Mouse (Mus musculus) large intestine, adult 2 months (tissue): Measurements from ENCODE around the gene Cdc25b. TPM values are rescaled to one million over a fixed set of nuclear protein-coding genes. Genes with fewer than 3 reads are reported as not detected.

ENCODE experiments used
- DNase-seq: peaks from one replicate; pipeline ENCODE4 v3.0.0-alpha.2; 2012; ENCODE audit warnings: low read depth, low spot score
- WGBS: fragments of 180-500 bp; shearing (Covaris S2); methylation state at CpG from one replicate; pipeline ENCODE4 v1.1.7; 2018; 5-methylcytosine and 5-hydroxymethylcytosine counted together
- polyA plus RNA-seq: library from polyadenylated mRNA; depleted of rRNA; stranded (reverse); fragments of >200 nt; gene quantifications from 2 replicates; pipeline ENCODE4 v1.2.3, GENCODE M21; 2012

The Cdc25b gene
- polyA plus RNA-seq, 1 experiment = 35.6 TPM

DNA sequence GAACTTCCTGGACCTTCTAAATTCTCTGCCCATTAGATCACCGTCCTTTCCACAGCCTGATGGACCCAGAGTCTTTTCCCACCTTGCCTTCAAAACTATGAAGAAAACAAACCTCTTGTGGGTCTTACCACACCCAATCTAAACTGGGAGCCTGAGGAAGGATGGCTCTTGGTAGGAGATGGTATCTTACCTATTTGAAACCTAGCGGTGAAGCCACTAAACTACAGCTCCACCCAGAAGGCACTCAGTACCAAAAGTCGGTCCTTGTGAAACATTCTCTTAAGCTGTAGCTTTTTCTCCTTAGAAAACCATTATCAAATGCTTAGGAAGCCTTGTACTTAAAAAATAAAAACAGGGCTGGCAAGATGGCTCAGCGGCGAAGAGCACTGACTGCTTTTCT, 1.6 kb downstream of the Cdc25b start:
- WGBS = 95% methylated on average over 5 of the region's 5 CpGs
- DNase-seq = no peak

DNA sequence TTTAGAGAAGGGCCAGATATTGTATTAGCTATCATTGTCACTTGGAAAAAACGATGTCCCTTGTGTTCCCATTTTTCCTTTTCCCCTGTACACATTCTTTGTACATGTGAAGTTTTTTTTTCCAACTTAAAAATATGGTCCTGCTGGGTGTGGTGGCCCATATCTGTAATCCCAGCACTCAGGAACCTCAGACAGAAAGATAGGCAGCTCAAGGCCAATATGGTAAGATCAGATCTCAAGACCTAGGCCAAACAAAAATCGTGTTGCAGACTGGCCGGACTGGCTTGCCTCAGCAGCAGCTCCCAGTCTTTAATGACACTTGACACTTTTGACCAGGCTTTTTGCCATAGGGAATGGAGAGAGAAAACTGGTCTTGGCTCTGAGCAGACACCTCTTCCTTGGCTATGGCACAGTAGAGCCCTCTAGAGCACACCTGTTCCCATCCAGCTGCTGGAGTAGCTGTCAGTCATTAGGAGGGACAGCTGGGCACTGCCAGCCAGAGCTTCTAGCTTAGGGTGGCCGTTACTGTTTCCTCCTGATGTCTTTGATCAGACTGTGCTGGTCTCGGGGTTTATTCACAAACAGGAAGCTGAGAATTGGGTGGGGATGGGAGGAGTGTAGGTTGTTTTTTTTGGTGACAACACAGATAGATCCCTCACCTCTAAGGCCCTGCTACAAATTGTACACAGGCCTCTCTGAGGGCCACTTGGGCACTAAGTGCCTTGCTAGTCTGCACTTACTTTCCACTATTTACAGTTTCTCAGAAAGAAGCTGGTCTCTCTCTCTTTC, 3.0 kb downstream of the Cdc25b start:
- 34% methylated on average over 5 of the region's 5 CpGs for WGBS
- DNase-seq = no peak

DNA sequence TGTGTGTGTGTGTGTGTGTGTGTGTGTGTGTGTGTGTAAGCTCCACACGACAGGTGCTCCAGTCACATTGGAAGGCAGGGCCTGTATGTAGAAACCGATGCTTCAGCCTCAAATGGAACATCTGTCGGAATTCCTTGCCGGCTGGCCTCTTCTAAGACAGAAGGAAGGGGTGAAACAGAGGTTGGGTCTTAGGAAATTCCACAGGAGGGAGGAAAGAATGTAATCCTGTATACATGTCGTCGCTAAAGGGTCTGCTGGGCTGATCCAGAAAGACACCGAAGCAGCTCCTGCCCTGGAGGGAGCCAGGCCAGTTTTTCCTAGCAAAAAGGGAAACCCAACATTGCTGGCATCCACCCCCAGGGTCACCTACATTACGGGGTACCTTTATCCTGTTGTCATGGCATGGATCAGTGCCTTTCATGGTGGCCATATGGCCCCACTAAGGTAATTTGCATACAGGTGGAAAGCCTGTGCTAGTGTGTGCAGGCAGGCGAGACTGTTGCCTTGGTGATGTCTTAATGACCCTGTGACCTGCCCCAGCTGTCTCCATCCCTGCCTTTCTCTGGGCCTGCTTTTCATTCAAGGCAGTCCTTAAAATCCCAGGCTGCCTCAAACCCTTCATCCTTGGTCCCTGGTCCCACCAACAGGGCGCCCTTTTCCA, 3.7 kb downstream of the Cdc25b start:
- WGBS = 52% methylated on average over 10 of the region's 10 CpGs

DNA sequence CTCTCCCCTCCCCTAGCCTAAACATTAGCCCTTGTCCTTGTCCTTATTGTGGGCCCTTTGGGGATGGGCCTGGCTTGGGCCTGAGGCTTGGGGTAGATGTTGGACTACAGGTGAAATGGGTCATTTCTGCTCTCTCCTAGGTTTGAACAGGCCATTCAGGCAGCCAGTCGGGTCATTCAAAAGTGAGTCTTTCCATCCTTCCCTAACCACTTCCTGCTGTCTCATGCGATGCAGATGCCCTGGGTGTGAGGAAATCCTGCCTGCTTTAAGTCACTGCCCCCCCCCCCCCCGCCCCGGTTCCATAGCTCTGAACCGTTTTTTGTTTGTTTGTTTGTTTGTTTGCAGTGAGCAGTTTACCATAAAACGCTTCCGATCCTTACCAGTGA, 4.2 kb downstream of the Cdc25b start:
- WGBS = 71% methylated on average over 7 of the region's 7 CpGs
- DNase-seq = no peak

More for the DNA sequence above, 3.7 kb downstream of the Cdc25b start:
- no peak for DNase-seq

DNA sequence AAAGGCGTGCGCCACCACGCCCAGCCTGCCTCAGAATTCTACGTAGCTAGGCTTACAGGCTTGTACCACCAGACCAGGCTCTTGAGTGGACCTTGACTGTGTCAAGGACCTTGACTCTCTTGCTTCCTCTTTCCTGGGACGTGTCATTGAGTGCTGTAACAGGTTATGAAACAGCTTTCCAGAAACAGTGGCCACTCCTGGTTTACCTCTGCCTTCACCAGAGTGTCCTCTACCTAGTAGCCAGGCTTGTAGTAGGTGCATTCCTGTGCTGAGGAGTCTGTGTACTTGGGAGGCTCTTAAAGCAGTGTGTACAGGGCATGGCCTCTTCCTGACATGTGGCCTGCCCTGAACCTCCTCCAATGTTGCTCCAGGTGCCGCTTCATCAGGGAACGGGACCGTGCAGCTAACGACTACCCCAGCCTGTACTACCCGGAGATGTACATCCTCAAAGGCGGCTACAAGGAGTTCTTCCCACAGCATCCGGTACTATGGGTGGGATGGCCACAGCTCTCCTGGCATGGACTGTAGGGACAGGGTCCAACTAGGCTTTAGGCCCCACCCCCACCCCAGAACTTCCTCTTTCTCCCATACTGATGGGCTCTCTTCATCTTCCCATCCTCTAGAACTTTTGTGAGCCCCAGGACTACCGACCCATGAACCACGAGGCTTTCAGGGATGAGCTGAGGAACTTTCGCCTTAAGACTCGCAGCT, 10.0 kb downstream of the Cdc25b start:
- 88% methylated on average over 16 of the region's 16 CpGs for WGBS
- DNase-seq = no peak

DNA sequence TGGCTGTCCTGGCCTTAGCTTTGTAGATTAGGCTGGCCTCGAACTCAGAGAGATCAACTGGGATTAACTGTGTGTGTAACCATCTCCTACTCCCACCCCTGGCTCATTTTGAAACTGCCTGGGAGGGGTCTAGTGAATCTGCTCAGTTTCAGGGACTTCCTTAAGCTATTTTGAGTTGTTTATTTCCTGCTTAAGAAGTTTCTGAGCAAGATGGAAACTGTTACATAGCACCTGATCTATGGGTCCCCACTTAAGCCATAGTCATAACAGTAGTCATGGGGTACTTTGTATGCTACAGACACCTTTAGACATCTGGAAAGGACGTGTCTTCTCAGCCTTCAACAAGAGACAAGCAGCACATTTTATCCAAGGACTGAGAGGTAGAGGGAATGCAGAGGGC, 14.0 kb downstream of the Cdc25b start:
- 92% methylated on average over 2 of the region's 2 CpGs for WGBS
- no peak for DNase-seq

DNA sequence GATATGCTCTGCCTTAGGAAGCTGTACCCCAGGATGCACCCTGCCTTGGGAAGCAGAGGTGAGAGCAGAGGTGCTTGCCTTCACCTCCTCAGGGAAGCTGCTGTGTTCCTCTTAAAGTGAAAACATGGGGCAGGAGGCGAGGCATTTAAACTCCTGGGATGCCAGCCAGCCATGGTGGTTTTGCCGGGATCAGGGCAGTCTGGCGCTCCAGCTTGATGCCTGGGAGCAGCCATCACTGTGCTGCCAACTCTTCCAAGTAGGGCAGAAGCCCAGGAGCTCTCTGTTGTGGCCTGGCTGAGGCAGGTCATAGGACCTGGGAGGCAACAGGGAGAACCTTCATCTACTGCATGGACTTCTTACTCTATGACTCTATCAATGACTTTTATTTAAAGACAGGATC, 14.5 kb downstream of the Cdc25b start:
- DNase-seq = no peak
- 63% methylated on average over 3 of the region's 3 CpGs for WGBS

DNA sequence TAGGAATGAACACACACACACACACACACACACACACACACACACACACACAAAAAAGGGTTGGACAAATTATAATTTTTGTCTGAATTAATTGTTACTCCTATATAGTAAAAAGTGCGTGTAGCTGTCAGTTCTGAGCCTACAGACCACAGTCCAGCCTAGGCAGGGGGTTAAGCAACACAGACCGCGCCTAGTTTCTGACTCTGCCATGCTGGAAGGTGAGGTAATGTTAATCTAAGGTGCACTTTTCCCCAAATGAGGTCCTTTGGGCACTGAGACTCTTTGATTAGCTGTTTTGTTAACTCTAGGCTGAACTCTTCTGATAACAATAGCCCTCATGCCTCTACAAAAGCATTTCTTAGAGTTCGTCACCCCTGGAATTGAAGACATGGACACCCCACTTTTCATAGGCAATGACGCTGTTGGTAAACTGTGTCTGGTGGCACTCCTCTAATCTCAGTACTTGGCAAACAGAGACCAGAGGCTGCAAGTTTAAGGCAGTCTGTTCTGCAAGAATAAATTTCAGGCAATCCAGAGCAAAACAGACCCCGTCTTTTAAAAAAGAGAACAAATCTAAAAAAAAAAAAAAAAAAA, 17.2 kb downstream of the Cdc25b start:
- 31% methylated on average over 6 of the region's 6 CpGs for WGBS
- no peak for DNase-seq

DNA sequence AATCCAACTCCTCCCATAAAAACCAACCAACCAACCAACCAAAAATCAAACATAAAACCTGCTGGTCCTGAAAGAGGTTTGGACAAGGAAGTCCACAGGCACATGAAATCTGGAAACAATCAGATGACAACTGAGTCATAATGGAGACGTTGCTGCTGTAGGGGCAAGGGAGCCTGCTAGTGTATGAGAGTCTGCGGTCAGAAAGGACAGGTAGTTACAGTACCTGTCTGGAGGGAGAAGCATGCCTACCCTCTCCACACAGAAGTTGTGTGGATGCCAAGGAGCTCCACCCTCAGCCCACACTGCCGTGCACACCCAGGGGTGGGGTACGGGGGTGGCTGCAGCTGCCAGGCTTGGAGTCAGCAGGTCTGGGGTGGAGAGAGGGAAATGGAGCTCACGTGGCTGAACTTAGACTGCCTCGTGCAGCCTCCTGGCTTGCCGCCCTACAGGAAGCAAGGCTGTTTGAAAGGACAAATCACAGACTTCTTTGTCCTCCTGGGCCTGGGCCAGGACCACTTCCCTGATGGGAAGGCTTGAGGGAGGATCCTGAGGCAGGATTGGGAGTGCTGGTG, 17.7 kb downstream of the Cdc25b start:
- DNase-seq = peak; percentile 97
- WGBS = 2% methylated on average over 7 of the region's 7 CpGs

DNA sequence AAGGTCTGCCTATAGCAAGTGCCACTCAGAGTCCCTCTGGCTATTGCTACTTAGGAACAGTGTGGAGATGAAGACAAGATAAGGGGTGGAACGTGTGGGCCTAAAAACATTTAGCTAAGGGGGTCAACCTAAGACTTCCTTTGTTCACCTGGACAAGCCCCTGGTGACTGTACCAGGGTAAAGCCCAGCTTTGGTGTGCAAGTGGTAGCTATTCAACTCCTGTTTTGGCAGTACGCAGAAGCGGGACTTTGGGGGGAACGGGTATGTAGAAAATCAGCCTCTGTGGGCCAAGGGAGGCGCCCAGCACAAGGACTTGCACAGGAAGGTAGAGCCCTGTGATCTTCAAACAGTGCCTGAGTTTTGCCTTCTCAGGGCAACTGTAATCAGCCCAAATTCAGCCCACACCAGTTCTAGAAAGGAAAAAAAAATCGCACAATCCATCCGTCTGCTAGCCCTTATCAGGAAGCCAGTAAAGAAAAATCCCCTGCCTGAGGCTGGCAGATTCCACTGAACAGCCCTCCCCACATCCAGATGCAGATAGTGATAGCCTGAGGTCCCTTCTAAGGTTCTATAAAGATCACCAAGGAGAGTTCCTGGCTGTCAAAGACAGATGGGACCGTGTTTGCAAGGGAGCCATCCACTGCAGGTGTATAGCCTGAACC, 18.9 kb downstream of the Cdc25b start:
- no peak for DNase-seq
- 69% methylated on average over 8 of the region's 8 CpGs for WGBS

DNA sequence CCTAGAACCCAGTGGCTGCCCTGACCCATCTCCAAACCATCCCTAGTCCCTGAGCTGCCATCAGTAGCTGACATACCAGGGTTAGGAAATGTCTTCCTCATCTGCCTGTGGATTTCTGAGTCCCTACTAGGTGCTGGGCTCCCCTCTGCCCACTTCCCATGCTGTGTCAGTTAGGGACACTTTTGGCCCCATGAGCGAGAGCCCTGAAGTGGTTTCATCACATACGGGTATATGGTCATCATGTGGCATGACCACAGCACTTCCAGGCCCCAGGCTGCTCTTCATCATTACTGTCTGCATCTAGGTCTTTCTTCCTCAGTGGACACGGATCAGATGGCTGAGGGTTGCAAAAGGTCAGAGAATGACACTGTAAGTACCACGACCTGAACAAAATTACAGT, 20.0 kb downstream of the Cdc25b start, which contains the start of gene Ap5s1:
Gene Ap5s1, plus strand, starts transcription at position 301 of the 400 bp plus-strand sequence.
- 90% methylated on average over 4 of the region's 4 CpGs for WGBS
- DNase-seq = no peak

DNA sequence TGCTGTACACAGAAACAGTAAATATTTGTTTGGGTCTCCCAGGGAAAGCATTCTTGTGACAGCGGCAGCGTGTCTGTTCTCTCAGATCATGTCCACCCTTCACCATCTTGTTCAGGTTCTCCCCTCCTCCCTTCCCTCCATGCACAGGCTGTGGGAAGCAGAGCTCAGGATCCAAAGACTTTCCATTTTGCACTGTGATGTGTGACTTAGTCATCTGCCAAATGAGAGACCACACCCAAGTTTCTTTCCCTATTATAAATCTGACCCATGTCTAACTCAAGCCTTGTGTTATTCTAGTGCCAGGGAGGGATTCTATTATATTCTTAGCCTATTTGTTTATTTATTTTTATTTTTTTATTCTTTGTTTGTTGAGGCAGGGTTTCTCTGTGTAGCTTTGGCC, 21.6 kb downstream of the Cdc25b start:
- WGBS = 72% methylated on average over 2 of the region's 2 CpGs
- DNase-seq = no peak

DNA sequence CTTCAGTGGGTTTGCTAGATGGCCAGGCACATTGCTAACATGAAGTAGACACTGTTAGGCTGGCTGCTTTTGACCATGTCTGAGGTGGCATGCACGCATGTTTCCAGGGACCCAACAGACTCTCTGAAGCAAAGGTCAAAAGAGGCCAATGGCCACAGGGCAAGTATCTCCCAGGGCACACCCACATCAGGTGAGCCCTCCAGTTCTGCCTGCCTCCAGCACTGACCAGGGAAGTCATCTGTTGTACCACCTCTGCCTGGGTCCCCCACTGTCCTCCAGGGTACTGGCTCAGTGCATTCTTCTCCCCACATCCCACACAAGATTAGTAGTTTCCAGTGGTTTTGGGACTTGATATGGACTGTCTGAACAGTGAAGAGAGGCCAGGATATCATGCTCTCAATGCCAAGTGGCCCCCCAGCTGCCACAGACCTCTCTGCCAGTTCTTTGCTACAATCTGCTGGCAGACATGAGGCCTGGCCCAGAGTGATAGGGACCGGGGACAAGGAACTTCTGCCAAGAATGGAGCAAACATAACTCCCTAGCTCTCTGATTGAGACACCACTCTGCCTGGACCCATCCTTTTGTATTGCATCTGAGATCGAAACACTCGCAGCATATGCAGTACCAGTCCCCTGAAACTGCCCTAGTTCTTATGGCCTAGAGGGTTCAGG, 22.5 kb downstream of the Cdc25b start:
- 44% methylated on average over 4 of the region's 4 CpGs for WGBS
- no peak for DNase-seq

DNA sequence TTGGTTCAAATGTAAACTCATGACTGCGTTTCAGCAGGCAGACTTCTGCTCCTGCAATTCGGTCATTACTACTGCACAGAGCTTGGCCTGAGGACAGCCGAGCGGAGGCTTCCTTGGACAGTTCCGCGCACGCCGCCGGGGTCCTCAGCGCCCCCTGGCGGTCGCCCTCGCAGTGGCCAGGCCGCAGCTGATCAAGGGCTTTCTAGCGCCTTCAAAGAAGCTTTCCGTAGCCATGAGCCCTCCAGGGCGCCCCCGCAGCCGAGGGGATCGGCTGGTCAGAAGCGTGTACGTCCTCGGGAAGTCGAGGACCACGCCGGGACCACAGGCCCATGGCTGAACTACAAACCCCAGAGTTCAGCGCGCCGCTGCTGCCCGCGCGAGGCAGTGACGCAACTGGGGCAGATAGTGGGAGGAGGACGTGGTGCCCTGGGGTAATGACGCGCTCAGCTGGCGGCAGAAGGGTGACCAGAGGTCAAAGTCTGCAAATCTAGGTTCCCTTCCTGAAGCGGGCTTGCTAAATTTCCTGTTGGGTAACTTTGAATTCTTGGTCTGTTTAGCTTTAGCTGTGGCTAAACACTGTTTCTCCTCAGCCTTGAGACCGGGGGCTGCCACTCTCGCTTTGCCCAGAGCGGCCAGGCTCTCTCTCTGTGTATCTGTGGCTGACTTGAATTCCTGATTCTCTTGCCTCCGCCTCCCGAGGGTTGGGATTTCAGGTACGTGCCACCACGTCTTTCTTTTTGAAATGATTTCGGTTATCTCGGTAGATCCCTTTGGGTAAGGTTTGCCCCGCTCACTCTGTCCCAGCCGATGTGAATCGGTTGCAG, 23.4 kb downstream of the Cdc25b start:
- WGBS = 1% methylated on average over 50 of the region's 50 CpGs
- no peak for DNase-seq

DNA sequence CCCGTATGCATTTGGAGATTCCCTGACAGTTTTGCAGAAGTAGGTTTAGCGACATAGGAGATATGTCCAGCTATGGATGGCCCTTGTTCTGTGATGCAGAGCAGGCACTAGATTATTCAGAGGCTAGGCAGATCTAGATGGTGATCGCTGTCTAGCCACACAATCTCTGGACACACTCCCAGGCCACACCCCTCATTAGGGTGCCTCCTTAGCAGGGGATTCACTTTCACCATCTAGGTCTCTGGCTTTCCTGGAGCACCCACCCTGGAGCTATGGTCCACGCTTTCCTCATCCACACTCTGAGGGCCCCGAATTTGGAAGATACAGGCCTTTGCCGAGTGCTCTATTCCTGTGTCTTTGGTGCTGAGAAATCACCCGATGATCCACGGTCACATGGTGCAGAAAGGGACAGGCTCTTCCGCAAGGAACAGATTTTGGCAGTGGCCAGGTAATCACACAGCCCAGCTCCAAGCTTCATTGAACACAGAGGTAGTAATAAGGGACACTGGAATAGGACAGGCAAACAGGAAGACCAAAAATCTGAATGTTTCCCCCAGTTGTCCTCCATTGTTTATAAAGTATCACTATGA, 24.4 kb downstream of the Cdc25b start:
- WGBS = 16% methylated on average over 9 of the region's 9 CpGs

DNA sequence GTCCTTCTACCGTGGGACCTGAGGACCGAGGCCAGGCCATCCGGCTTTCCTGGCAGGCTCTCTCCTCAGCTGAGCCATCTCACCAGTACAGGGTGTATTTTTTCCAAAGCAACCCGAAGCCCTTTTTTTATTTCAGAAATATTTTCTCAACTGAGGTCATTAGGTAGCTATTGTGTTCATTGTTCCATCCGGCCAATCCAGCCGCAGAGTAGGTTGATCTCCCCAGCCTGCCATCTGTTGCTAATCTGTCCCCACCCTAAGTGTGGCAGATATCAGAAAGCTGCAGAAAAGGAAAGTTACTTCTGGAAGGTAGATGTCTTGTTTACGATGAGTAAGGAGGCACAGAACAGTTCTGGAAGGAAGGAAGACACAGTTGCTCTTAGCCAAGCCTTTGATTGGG, 27.0 kb downstream of the Cdc25b start:
- whole genome bisulfite sequencing = 44% methylated on average over 7 of the region's 7 CpGs

More for the DNA sequence above, 24.4 kb downstream of the Cdc25b start:
- no peak for DNase-seq

DNA sequence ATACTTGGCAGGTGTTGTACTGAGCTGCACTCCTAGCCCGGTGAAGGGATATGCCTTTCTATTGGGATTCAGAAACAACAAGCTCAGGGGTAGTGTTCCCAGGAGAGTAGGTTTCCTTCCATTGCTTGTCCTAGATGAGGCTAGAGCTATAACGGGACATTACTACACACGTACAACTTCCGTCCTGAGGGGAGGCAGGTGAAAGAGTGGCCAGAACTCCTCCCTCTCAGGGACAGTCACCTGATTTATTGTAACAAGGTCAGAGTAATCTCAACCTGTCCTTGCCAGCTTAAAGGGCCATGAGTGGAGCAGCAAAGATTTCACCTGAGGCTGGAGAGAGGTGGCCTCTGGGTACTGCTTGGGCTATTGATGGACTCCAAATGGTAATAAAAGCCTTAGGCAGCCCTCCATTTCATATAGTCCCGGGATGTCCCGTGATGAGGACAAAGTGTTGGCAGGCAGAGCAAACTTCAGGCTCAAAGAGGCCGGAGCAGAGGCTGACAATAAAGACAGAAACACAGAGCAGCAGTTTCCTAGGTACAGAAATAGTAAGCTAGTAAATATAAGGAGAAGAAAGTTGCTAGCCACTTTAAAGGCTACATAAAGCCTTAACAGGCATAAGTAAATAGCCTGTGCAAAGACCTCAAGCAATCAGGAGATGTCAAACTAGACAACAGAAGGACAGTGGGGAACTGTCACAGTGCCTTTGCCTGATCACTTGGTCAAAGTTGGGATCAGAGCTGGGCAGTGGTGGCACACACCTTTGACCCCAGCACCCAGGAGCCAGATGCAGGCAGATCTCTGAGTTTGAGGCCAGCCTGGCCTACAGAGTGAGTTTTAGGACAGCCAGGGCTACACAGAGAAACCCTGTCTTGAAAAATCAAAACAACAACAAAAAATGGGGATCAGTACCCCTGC, 29.5 kb downstream of the Cdc25b start:
- 21% methylated on average over 7 of the region's 7 CpGs for WGBS
- DNase-seq = no peak

More for the DNA sequence above, 27.0 kb downstream of the Cdc25b start:
- no peak for DNase-seq
